Mouse (Mus musculus): ENCODE measurements around the gene Usp18.

DNA sequence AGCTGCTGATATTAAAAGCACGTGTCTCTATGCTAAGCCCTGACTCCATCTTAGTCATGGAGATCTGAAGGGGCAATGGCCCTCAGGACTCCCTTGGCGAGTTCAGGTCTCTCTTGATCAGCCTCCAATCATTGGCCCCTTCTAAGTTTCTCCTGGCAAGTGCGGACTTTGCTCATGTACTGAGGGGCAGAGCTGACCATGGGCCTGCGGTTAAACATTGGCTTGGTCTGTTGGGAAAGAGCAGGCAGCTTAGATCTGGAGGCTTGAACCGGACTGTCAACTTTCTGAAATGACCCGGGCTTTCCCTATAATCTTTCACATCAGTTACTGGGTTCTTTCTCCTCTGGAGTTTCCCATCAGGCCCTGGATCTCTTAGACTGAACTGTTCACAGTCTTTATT is 65.3 kb downstream of the Usp18 start:
- TF ChIP-seq POLR2A (IDR thresholded peaks at IDR 0.05; ENCODE audit: borderline replicate concordance, insufficient read depth, low read length) (no peak), CTCF (IDR thresholded peaks at IDR 0.05; ENCODE audit: borderline replicate concordance, insufficient read depth, low read depth, low read length) (no peak)
